Mouse (Mus musculus) olfactory bulb, adult 2 months (tissue): ENCODE measurements around the gene Zkscan3.

Experiments
- CTCF ChIP-seq: fragments of 200-500 bp; IDR thresholded peaks from 2 replicates; pipeline ENCODE4 v1.5.1; 2012; ENCODE audit warnings: low read depth, mild to moderate bottlenecking, low read length, moderate library complexity; ENCODE audit not compliant: insufficient read depth
- POLR2A ChIP-seq: fragments of 200-500 bp; IDR thresholded peaks from 2 replicates; pipeline ENCODE4 v1.6.1; 2012; ENCODE audit warnings: mild to moderate bottlenecking, low read depth, low read length, moderate library complexity; ENCODE audit not compliant: insufficient read depth

DNA sequence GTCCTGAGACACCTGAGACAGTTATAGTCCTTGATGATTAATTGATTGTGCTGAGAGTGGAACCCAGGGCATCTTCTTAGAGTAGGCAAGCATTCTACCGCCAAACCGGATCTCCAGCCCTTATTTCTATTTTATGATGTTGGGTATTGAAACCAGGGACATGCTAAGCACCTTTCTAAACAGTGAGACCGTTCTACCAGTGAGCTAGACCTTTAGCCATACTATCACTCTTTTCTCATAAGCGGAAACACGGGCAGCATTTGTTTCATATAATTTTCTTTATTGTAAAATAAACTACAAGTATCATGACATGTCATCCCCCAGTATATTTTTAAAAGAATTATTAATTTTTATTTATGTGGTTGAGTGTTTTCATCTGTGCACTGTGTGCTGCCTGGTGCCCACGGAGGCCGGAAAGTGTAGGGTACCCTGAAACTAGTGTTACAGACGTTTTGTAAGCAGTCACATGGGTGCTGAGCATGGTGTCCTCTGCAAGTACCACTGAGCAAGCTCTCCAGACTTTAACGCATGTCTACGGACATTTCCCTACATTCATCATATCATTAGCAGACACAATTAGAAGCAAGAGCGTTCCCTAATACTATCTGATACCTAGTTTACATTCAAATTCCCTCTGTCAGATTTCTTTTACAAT lies 6.4 kb upstream of the Zkscan3 start:
- no peak; the same call in 1 of the 2 replicates for TF ChIP-seq POLR2A
- no peak for TF ChIP-seq CTCF
